Mouse (Mus musculus): ENCODE data around the gene H2-M2. TPM values are rescaled to one million over a fixed set of nuclear protein-coding genes. Genes with fewer than 3 reads are reported as not detected.

Gene H2-M2
- polyA plus RNA-seq, 1 experiment = not detected

GRCm38 (mm10) chr17:37445180-37445579 lies 38.2 kb downstream of the H2-M2 start, which contains the start of gene Olfr108:
TSS of gene Olfr108 (plus strand) at chr17:37445480.
- no peaks in the 10 kb centered on the region for H3K27me3 ChIP-seq (ENCODE audit: control insufficient read depth, insufficient read depth, insufficient read length)
- H3K79me2 ChIP-seq (ENCODE audit: control insufficient read depth, insufficient read depth) = no peaks in the 10 kb centered on the region
- TF ChIP-seq MAX (IDR thresholded peaks at IDR 0.05; ENCODE audit: low read depth) = no peak
- TF ChIP-seq POLR2AphosphoS2 (IDR thresholded peaks at IDR 0.05; ENCODE audit: insufficient read length, low read depth) = no peak
- no peak for TF ChIP-seq E2F4 (IDR thresholded peaks at IDR 0.05; ENCODE audit: insufficient read depth)
- no peak for TF ChIP-seq USF1 (IDR thresholded peaks at IDR 0.05; ENCODE audit: low read depth)
- TF ChIP-seq TCF3 (IDR thresholded peaks at IDR 0.05; ENCODE audit: insufficient read length, low read depth) = no peak
- TF ChIP-seq MYOD1 (IDR thresholded peaks at IDR 0.05; ENCODE audit: control insufficient read depth in 1 of 3, insufficient read length in 2 of 3, low read depth in 2 of 3) = no peak
- no peak for TF ChIP-seq TCF12 (IDR thresholded peaks at IDR 0.05; ENCODE audit: insufficient read depth, poor library complexity, severe bottlenecking)
- TF ChIP-seq CEBPB (IDR thresholded peaks at IDR 0.05; ENCODE audit: insufficient read depth, poor library complexity, severe bottlenecking) = no peak
- no peak for TF ChIP-seq MYOG (IDR thresholded peaks at IDR 0.05; ENCODE audit: control insufficient read depth in 1 of 3, insufficient read depth in 1 of 3, insufficient read length in 2 of 3, low read depth in 2 of 3)
- no peak for TF ChIP-seq SRF (IDR thresholded peaks at IDR 0.05; ENCODE audit: control insufficient read depth, insufficient read length, low read depth)
- no peak within 1 kb of the TSS for H3K4me2 ChIP-seq (ENCODE audit: low read depth)
- H3K36me3 ChIP-seq (ENCODE audit: control insufficient read depth, insufficient read depth) = no peaks in the 10 kb centered on the region
- no peak within 1 kb of the TSS for H3ac ChIP-seq (ENCODE audit: control insufficient read depth, insufficient read length)
- no peak within 1 kb of the TSS for H3K4me3 ChIP-seq

Other genes with a start within 250 kb of the H2-M2 start
- gene Olfr97, start 246.2 kb downstream of the H2-M2 start, polyA plus RNA-seq (2012; fragmentation: generic; extraction: Trizol) = not detected
- gene Olfr98, start 219.8 kb downstream of the H2-M2 start, polyA plus RNA-seq (2012; fragmentation: generic; extraction: Trizol) = not detected
- 4.3 TPM for gene H2-M3, start 213.3 kb downstream of the H2-M2 start, polyA plus RNA-seq (2012; fragmentation: generic; extraction: Trizol)
- gene Olfr99, start 200.1 kb downstream of the H2-M2 start, polyA plus RNA-seq (2012; fragmentation: generic; extraction: Trizol) = 0.02 TPM
- not detected for gene Olfr101, start 179.2 kb downstream of the H2-M2 start, polyA plus RNA-seq (2012; fragmentation: generic; extraction: Trizol)
- not detected for gene Olfr102, start 166.5 kb downstream of the H2-M2 start, polyA plus RNA-seq (2012; fragmentation: generic; extraction: Trizol)
- not detected for gene Olfr103, start 143.9 kb downstream of the H2-M2 start, polyA plus RNA-seq (2012; fragmentation: generic; extraction: Trizol)
- gene Olfr104-ps, start 124.0 kb downstream of the H2-M2 start, polyA plus RNA-seq (2012; fragmentation: generic; extraction: Trizol) = not detected
- gene Olfr105-ps, start 104.5 kb downstream of the H2-M2 start, polyA plus RNA-seq (2012; fragmentation: generic; extraction: Trizol) = not detected
- gene Olfr106-ps, start 93.2 kb downstream of the H2-M2 start, polyA plus RNA-seq (2012; fragmentation: generic; extraction: Trizol) = not detected
- gene Olfr107, start 84.3 kb downstream of the H2-M2 start, polyA plus RNA-seq (2012; fragmentation: generic; extraction: Trizol) = not detected
- not detected for gene Olfr108, start 38.1 kb downstream of the H2-M2 start, polyA plus RNA-seq (2012; fragmentation: generic; extraction: Trizol)
- gene Olfr109, start 24.6 kb downstream of the H2-M2 start, polyA plus RNA-seq (2012; fragmentation: generic; extraction: Trizol) = not detected
- not detected for gene Olfr110, start 8.9 kb upstream of the H2-M2 start, polyA plus RNA-seq (2012; fragmentation: generic; extraction: Trizol)
- not detected for gene Olfr111, start 24.5 kb upstream of the H2-M2 start, polyA plus RNA-seq (2012; fragmentation: generic; extraction: Trizol)
- not detected for gene Olfr112, start 85.9 kb upstream of the H2-M2 start, polyA plus RNA-seq (2012; fragmentation: generic; extraction: Trizol)
- not detected for gene Olfr113, start 94.1 kb upstream of the H2-M2 start, polyA plus RNA-seq (2012; fragmentation: generic; extraction: Trizol)
- not detected for gene Olfr114, start 109.2 kb upstream of the H2-M2 start, polyA plus RNA-seq (2012; fragmentation: generic; extraction: Trizol)
- gene Olfr115, start 143.6 kb upstream of the H2-M2 start, polyA plus RNA-seq (2012; fragmentation: generic; extraction: Trizol) = not detected
- gene Olfr116, start 143.6 kb upstream of the H2-M2 start, polyA plus RNA-seq (2012; fragmentation: generic; extraction: Trizol) = not detected
- gene Olfr117, start 180.2 kb upstream of the H2-M2 start, polyA plus RNA-seq (2012; fragmentation: generic; extraction: Trizol) = not detected
- gene Olfr118, start 183.4 kb upstream of the H2-M2 start, polyA plus RNA-seq (2012; fragmentation: generic; extraction: Trizol) = not detected
- not detected for gene Olfr119, start 213.0 kb upstream of the H2-M2 start, polyA plus RNA-seq (2012; fragmentation: generic; extraction: Trizol)
- gene Olfr120, start 238.3 kb upstream of the H2-M2 start, polyA plus RNA-seq (2012; fragmentation: generic; extraction: Trizol) = not detected